Mouse (Mus musculus) heart, adult 2 months (tissue): Measurements from ENCODE around the gene Dock2. TPM values are rescaled to one million over a fixed set of nuclear protein-coding genes. Genes with fewer than 3 reads are reported as not detected.

Source experiments
- DNase-seq, 2 experiments: peaks; one replicate each; pipeline ENCODE4 v3.0.0; 2021
- H3K27ac ChIP-seq: fragments of 200-600 bp; 2 replicates; pipeline ENCODE4 v1.8.1; 2022
- H3K27me3 ChIP-seq: fragments of 200-500 bp; 2 replicates; pipeline ENCODE4 v1.6.1; 2012; ENCODE audit warnings: mild to moderate bottlenecking, low read length, inconsistent platforms, mixed read lengths; ENCODE audit not compliant: control insufficient read depth, insufficient read depth
- H3K36me3 ChIP-seq: fragments of 200-500 bp; 2 replicates; pipeline ENCODE4 v1.6.1; 2012; ENCODE audit warnings: low read length, inconsistent platforms; ENCODE audit not compliant: control insufficient read depth, insufficient read depth
- H3K4me1 ChIP-seq: fragments of 200-500 bp; 2 replicates; pipeline ENCODE4 v1.6.1; 2011; ENCODE audit warnings: low read length; ENCODE audit not compliant: control insufficient read depth, insufficient read depth
- H3K4me3 ChIP-seq: fragments of 200-600 bp; 2 replicates; pipeline ENCODE4 v1.8.1; 2022
- H3K79me2 ChIP-seq: fragments of 200-500 bp; replicated peaks from 2 replicates; pipeline ENCODE4 v1.6.1; 2012; ENCODE audit warnings: mild to moderate bottlenecking, inconsistent platforms, low read length, moderate library complexity, mixed read lengths; ENCODE audit not compliant: control insufficient read depth, insufficient read depth
- H3K9ac ChIP-seq: fragments of 200-500 bp; 2 replicates; pipeline ENCODE4 v1.6.1; 2012; ENCODE audit warnings: low read depth, mild to moderate bottlenecking, control low read depth, inconsistent platforms, low read length, mixed read lengths
- CTCF ChIP-seq: fragments of 200-600 bp; IDR thresholded peaks from 2 replicates; pipeline ENCODE4 v1.8.1; 2022; ENCODE audit warnings: antibody characterized with exemption, mild to moderate bottlenecking, moderate library complexity
- EP300 ChIP-seq: fragments of 200-500 bp; IDR thresholded peaks from 2 replicates; pipeline ENCODE4 v1.6.1; 2011; ENCODE audit warnings: low read depth, low read length, control low read depth; ENCODE audit not compliant: insufficient read depth
- POLR2A ChIP-seq: fragments of 200-500 bp; IDR thresholded peaks from 2 replicates; pipeline ENCODE4 v1.6.1; 2011; ENCODE audit warnings: mild to moderate bottlenecking, low read depth, low read length, control low read depth; ENCODE audit not compliant: insufficient read depth
- WGBS: fragments of 180-500 bp; shearing (Covaris S2); methylation state at CpG from one replicate; pipeline ENCODE4 v1.1.7; 2018; 5-methylcytosine and 5-hydroxymethylcytosine counted together
- intact Hi-C: fragments of 180-260 bp; cut with DNase I; formaldehyde crosslinking; loops from one replicate; pipeline ENCODE4 v1.15.1; 2025
- polyA plus RNA-seq: library from polyadenylated mRNA; depleted of rRNA; stranded (reverse); fragments of >200 nt; gene quantifications from 2 replicates; pipeline ENCODE4 v1.2.3, GENCODE M21; 2012
- total RNA-seq, 2 experiments: library from RNA; stranded (reverse); gene quantifications; 2 replicates each; pipeline ENCODE4 v1.2.3; 2021

Dock2 gene
- total and polyA plus RNA-seq, 3 experiments, result 1.7 to 3.4 (median 2.3) TPM

GRCm38 (mm10) chr11:34431371-34431770, 352.3 kb downstream of the Dock2 start:
- Histone ChIP-seq H3K4me1 (no peaks in the 10 kb centered on the region), H3K27ac (no peak overlapping the region), H3K9ac (no peak overlapping the region), H3K4me3 (no peak overlapping the region), H3K36me3 (no peaks in the 10 kb centered on the region), H3K27me3 (no peaks in the 10 kb centered on the region), H3K79me2 (no peaks in the 10 kb centered on the region)
- 43% methylated on average over 5 of the region's 5 CpGs for WGBS
- no peak for DNase-seq
- intact Hi-C loops, result no loop called here
- TF ChIP-seq POLR2A (no peak), CTCF (no peak), EP300 (no peak)

- 70% methylated on average over 4 of the region's 4 CpGs for WGBS
- H3K4me1 ChIP-seq, result no peaks in the 10 kb centered on the region
- H3K4me3 ChIP-seq, result no peak overlapping the region
- TF ChIP-seq CTCF (no peak), POLR2A (no peak), EP300 (no peak)
- DNase-seq, result no peak
- H3K27me3 ChIP-seq, result no peaks in the 10 kb centered on the region
- H3K79me2 ChIP-seq, result no peaks in the 10 kb centered on the region
- H3K36me3 ChIP-seq, result no peaks in the 10 kb centered on the region
- intact Hi-C loops, result no loop called here
- no peak overlapping the region for H3K27ac ChIP-seq
- no peak overlapping the region for H3K9ac ChIP-seq
These were observed 352.8 kb downstream of the Dock2 start for GRCm38 (mm10) chr11:34430940-34431339.

- intact Hi-C loops, result no loop called here
- no peak for TF ChIP-seq POLR2A
- TF ChIP-seq EP300, result no peak
- TF ChIP-seq CTCF, result no peak
- H3K27me3 ChIP-seq, result no peaks in the 10 kb centered on the region
- no peak overlapping the region for H3K4me3 ChIP-seq
- no peak for DNase-seq
- no peaks in the 10 kb centered on the region for H3K36me3 ChIP-seq
- no peaks in the 10 kb centered on the region for H3K79me2 ChIP-seq
- H3K27ac ChIP-seq, result no peak overlapping the region
- H3K9ac ChIP-seq, result no peak overlapping the region
- no peaks in the 10 kb centered on the region for H3K4me1 ChIP-seq
- 72% methylated on average over 5 of the region's 5 CpGs for WGBS
These were observed 356.5 kb downstream of the Dock2 start for GRCm38 (mm10) chr11:34427212-34427611.

- Histone ChIP-seq H3K36me3 (no peaks in the 10 kb centered on the region), H3K4me1 (no peaks in the 10 kb centered on the region; the same call in 1 of the 2 replicates), H3K27ac (no peak overlapping the region), H3K9ac (no peak overlapping the region), H3K27me3 (no peaks in the 10 kb centered on the region), H3K4me3 (no peak overlapping the region), H3K79me2 (no peaks in the 10 kb centered on the region)
- 71% methylated on average over 1 of the region's 1 CpGs for WGBS
- intact Hi-C loops, result no loop called here
- TF ChIP-seq POLR2A, result no peak
- no peak for TF ChIP-seq EP300
- no peak for TF ChIP-seq CTCF
- DNase-seq, result no peak
These were observed 359.1 kb downstream of the Dock2 start for GRCm38 (mm10) chr11:34424546-34424945.

- Histone ChIP-seq H3K27me3 (no peaks in the 10 kb centered on the region), H3K9ac (no peak overlapping the region), H3K36me3 (no peaks in the 10 kb centered on the region), H3K79me2 (no peaks in the 10 kb centered on the region), H3K4me1 (no peaks in the 10 kb centered on the region; the same call in 1 of the 2 replicates), H3K27ac (no peak overlapping the region), H3K4me3 (no peak overlapping the region)
- no peak for DNase-seq
- WGBS, result 76% methylated on average over 6 of the region's 6 CpGs
- intact Hi-C loops, result no loop called here
- TF ChIP-seq POLR2A, result no peak
These were observed 362.6 kb downstream of the Dock2 start for GRCm38 (mm10) chr11:34421061-34421460.

- DNase-seq, result peak in 1 of 2 experiments; percentile 18
- Histone ChIP-seq H3K4me3 (no peak overlapping the region), H3K27ac (no peak overlapping the region), H3K27me3 (no peaks in the 10 kb centered on the region), H3K4me1 (no peaks in the 10 kb centered on the region; the same call in 1 of the 2 replicates), H3K79me2 (no peaks in the 10 kb centered on the region), H3K36me3 (no peaks in the 10 kb centered on the region), H3K9ac (no peak overlapping the region)
- TF ChIP-seq POLR2A, result no peak
- TF ChIP-seq CTCF, result no peak
- TF ChIP-seq EP300, result no peak
- WGBS, result 64% methylated on average over 3 of the region's 3 CpGs
- intact Hi-C loops, result no loop called here
These were observed 367.1 kb downstream of the Dock2 start for GRCm38 (mm10) chr11:34416619-34416979.
